Mouse (Mus musculus) kidney, embryonic 16.5 days (tissue): ENCODE results near the gene Ap2a2. TPM values are rescaled to one million over a fixed set of nuclear protein-coding genes. Genes with fewer than 3 reads are reported as not detected.

Experiments used
- ATAC-seq: fragments of 200-750 bp; cut with Nextera tagmentation; 2 replicates; pipeline ENCODE4 v1.8.0; 2017; ENCODE audit warnings: moderate TSS enrichment; ENCODE audit not compliant: low FRiP score, low TSS enrichment
- H3K27ac ChIP-seq: fragments of 300-500 bp; sonication (generic); 2 replicates; pipeline ENCODE4 v1.5.1; 2014; ENCODE audit warnings: low read length
- H3K27me3 ChIP-seq: fragments of 300-500 bp; sonication (generic); 2 replicates; pipeline ENCODE4 v1.6.1; 2014; ENCODE audit warnings: low read length, control low read depth, mixed read lengths; ENCODE audit not compliant: insufficient read depth
- H3K36me3 ChIP-seq: fragments of 300-500 bp; sonication (generic); 2 replicates; pipeline ENCODE4 v1.6.1; 2014; ENCODE audit warnings: low read length, control low read depth, mixed read lengths; ENCODE audit not compliant: insufficient read depth
- H3K4me1 ChIP-seq: fragments of 300-500 bp; sonication (generic); 2 replicates; pipeline ENCODE4 v1.6.1; 2014; ENCODE audit warnings: low read length, control low read depth, mixed read lengths; ENCODE audit not compliant: insufficient read depth
- H3K4me2 ChIP-seq: fragments of 300-500 bp; sonication (generic); replicated peaks from 2 replicates; pipeline ENCODE4 v1.6.1; 2014; ENCODE audit warnings: low read depth, low read length
- H3K4me3 ChIP-seq: fragments of 300-500 bp; sonication (generic); 2 replicates; pipeline ENCODE4 v1.5.1; 2014; ENCODE audit warnings: mild to moderate bottlenecking, low read length
- H3K9ac ChIP-seq: fragments of 300-500 bp; sonication (generic); replicated peaks from 2 replicates; pipeline ENCODE4 v1.6.1; 2014; ENCODE audit warnings: low read length
- H3K9me3 ChIP-seq: fragments of 300-500 bp; sonication (generic); 2 replicates; pipeline ENCODE4 v1.6.1; 2016; ENCODE audit warnings: low read length, control low read depth
- WGBS: fragments of 180-500 bp; shearing (Covaris S2); extraction: QIAGEN DNeasy Blood & Tissue Kit; methylation state at CpG from one replicate; pipeline ENCODE4 v1.1.7; 2014; 5-methylcytosine and 5-hydroxymethylcytosine counted together
- polyA plus RNA-seq: library from polyadenylated mRNA; unstranded; fragments of >200 nt; fragmentation: Nextera tagmentation; extraction: Ambion mirVana; gene quantifications from 2 replicates; pipeline ENCODE4 v1.2.1, GENCODE M21; 2015

Ap2a2 gene
- polyA plus RNA-seq, 1 experiment from 2014 or later: 99.4 TPM

GRCm38 (mm10) chr7:141558946-141559345 lies 3.0 kb upstream of the Ap2a2 start:
- no peak overlapping the region for H3K27ac ChIP-seq
- no peak for ATAC-seq
- no peaks in the 10 kb centered on the region for H3K36me3 ChIP-seq
- no peaks in the 10 kb centered on the region for H3K27me3 ChIP-seq
- no peak overlapping the region for H3K4me2 ChIP-seq
- peaks cover 15% of the 10 kb centered on the region for H3K4me1 ChIP-seq
- no peak overlapping the region for H3K4me3 ChIP-seq
- no peak overlapping the region for H3K9ac ChIP-seq
- no peaks in the 10 kb centered on the region for H3K9me3 ChIP-seq

- Histone ChIP-seq H3K4me2 (no peak overlapping the region), H3K27ac (no peak overlapping the region), H3K36me3 (no peaks in the 10 kb centered on the region), H3K4me3 (no peak overlapping the region), H3K4me1 (peaks cover 23% of the 10 kb centered on the region), H3K9ac (no peak overlapping the region), H3K9me3 (no peaks in the 10 kb centered on the region), H3K27me3 (no peaks in the 10 kb centered on the region)
- no peak for ATAC-seq
- WGBS: 67% methylated on average over 2 of the region's 2 CpGs
These were observed 2.1 kb upstream of the Ap2a2 start for GRCm38 (mm10) chr7:141559726-141560325.

GRCm38 (mm10) chr7:141560471-141560870 lies 1.5 kb upstream of the Ap2a2 start:
- Histone ChIP-seq H3K9ac (no peak overlapping the region), H3K36me3 (no peaks in the 10 kb centered on the region), H3K4me3 (no peak overlapping the region), H3K4me2 (no peak overlapping the region), H3K9me3 (no peaks in the 10 kb centered on the region), H3K27me3 (no peaks in the 10 kb centered on the region), H3K27ac (no peak overlapping the region), H3K4me1 (peaks cover 24% of the 10 kb centered on the region)
- 83% methylated on average over 4 of the region's 4 CpGs for WGBS
- ATAC-seq: no peak

- H3K4me1 ChIP-seq: peaks cover 26% of the 10 kb centered on the region
- peak; percentile 39 for ATAC-seq
- H3K27ac ChIP-seq: peak overlapping the region; percentile 84
- no peaks in the 10 kb centered on the region for H3K9me3 ChIP-seq
- no peaks in the 10 kb centered on the region for H3K27me3 ChIP-seq
- H3K36me3 ChIP-seq: no peaks in the 10 kb centered on the region
- H3K9ac ChIP-seq: peak overlapping the region; percentile 98
- WGBS: under 1% methylated on average over 33 of the region's 33 CpGs
- H3K4me2 ChIP-seq: peak overlapping the region; percentile 79
- peak overlapping the region; percentile 91 for H3K4me3 ChIP-seq
These were observed 463 bp downstream of the Ap2a2 start for GRCm38 (mm10) chr7:141562421-141562851.

- ATAC-seq: peak; percentile 30
- no peaks in the 10 kb centered on the region for H3K27me3 ChIP-seq
- under 1% methylated on average over 21 of the region's 21 CpGs for WGBS
These were observed 967 bp downstream of the Ap2a2 start for GRCm38 (mm10) chr7:141562852-141563427.

GRCm38 (mm10) chr7:141564561-141564960 lies 2.6 kb downstream of the Ap2a2 start:
- Histone ChIP-seq H3K4me2 (no peak overlapping the region), H3K4me3 (no peak overlapping the region), H3K27ac (no peak overlapping the region), H3K9ac (no peak overlapping the region), H3K36me3 (no peaks in the 10 kb centered on the region), H3K4me1 (peaks cover 36% of the 10 kb centered on the region), H3K9me3 (no peaks in the 10 kb centered on the region), H3K27me3 (no peaks in the 10 kb centered on the region)
- ATAC-seq: no peak
- WGBS: 54% methylated on average over 7 of the region's 7 CpGs

More at GRCm38 (mm10) chr7:141562852-141563427, 967 bp downstream of the Ap2a2 start:
- H3K36me3 ChIP-seq: no peaks in the 10 kb centered on the region
- H3K4me1 ChIP-seq: peaks cover 27% of the 10 kb centered on the region
- H3K4me2 ChIP-seq: peak overlapping the region; percentile 79
- peak overlapping the region; percentile 84 for H3K27ac ChIP-seq
- H3K9ac ChIP-seq: peak overlapping the region; percentile 98
- no peaks in the 10 kb centered on the region for H3K9me3 ChIP-seq
- H3K4me3 ChIP-seq: peak overlapping the region; percentile 91

GRCm38 (mm10) chr7:141566587-141566986 lies 4.6 kb downstream of the Ap2a2 start:
- H3K27me3 ChIP-seq: no peaks in the 10 kb centered on the region
- H3K9ac ChIP-seq: no peak overlapping the region
- H3K4me3 ChIP-seq: no peak overlapping the region
- no peak overlapping the region for H3K27ac ChIP-seq
- H3K4me2 ChIP-seq: no peak overlapping the region
- peaks cover 35% of the 10 kb centered on the region for H3K4me1 ChIP-seq
- 82% methylated on average over 7 of the region's 7 CpGs for whole genome bisulfite sequencing
- H3K36me3 ChIP-seq: no peaks in the 10 kb centered on the region
- ATAC-seq: no peak
- H3K9me3 ChIP-seq: no peaks in the 10 kb centered on the region

- Histone ChIP-seq H3K9me3 (no peaks in the 10 kb centered on the region), H3K9ac (no peak overlapping the region), H3K4me1 (peaks cover 24% of the 10 kb centered on the region), H3K27me3 (no peaks in the 10 kb centered on the region), H3K4me2 (no peak overlapping the region), H3K27ac (no peak overlapping the region), H3K36me3 (no peaks in the 10 kb centered on the region), H3K4me3 (no peak overlapping the region)
- WGBS: 69% methylated on average over 9 of the region's 9 CpGs
- ATAC-seq: peak; percentile 40; the same call in 1 of the 2 replicates
These were observed 7.4 kb downstream of the Ap2a2 start for GRCm38 (mm10) chr7:141569283-141569803.

- Histone ChIP-seq H3K4me2 (no peak overlapping the region), H3K27ac (no peak overlapping the region), H3K4me3 (no peak overlapping the region), H3K9me3 (no peaks in the 10 kb centered on the region), H3K36me3 (no peaks in the 10 kb centered on the region), H3K9ac (no peak overlapping the region), H3K27me3 (no peaks in the 10 kb centered on the region), H3K4me1 (peaks cover 19% of the 10 kb centered on the region)
- no peak for ATAC-seq
- 84% methylated on average over 3 of the region's 3 CpGs for WGBS
These were observed 7.9 kb downstream of the Ap2a2 start for GRCm38 (mm10) chr7:141569916-141570315.

- Histone ChIP-seq H3K27ac (no peak overlapping the region), H3K27me3 (no peaks in the 10 kb centered on the region), H3K4me3 (no peak overlapping the region), H3K4me2 (no peak overlapping the region), H3K4me1 (peaks cover 19% of the 10 kb centered on the region), H3K36me3 (no peaks in the 10 kb centered on the region), H3K9ac (no peak overlapping the region), H3K9me3 (no peaks in the 10 kb centered on the region)
- no peak for ATAC-seq
- 67% methylated on average over 4 of the region's 4 CpGs for WGBS
These were observed 8.8 kb downstream of the Ap2a2 start for GRCm38 (mm10) chr7:141570625-141571295.
